ENCODE assay signal across 8 mouse cellular contexts in the genomic region with DNA sequence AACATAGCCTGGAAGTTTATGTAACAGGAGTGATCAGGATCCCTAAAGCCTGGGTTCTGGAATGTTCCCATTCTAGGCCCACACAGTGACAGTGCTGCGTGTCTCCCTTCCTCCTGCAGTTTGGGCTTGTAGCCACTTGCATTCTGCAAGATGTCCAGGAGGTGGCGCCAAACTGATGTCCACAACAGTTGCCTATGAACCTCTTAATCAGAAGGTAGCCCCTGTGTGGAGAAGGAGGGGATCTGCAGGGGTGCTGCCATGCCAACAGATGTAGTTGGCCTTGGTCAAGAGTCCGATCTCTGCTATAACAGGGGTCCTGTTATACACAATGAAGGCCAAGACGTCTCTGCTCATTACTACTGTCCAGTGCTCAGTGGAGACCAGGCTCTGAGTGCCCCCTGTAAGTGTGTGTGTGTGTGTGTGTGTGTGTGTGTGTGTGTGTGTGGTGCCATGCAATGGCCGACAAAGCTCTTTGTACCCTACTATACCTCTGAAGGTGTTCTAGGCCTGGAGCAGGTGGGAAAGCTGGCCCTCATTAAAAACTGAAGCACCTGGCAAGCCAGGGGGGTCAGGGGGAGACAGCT. TPM values are rescaled to one million over a fixed set of nuclear protein-coding genes. Genes with fewer than 3 reads are reported as not detected.
DNase-seq lines count a peak whose midpoint lies in the region; ATAC-seq lines count a peak whose summit lies in the region.

No protein-coding gene starts in this region.

- peak; percentile 74 for ATAC-seq in megakaryocyte-erythroid progenitor cell, adult 5-6 weeks (replicated peaks; ENCODE audit: low FRiP score, low TSS enrichment, poor library complexity, severe bottlenecking)

- peak; percentile 74 for DNase-seq in T-cell, adult 2 months (ENCODE audit: low spot score)
- DNase-seq in cerebellum, postnatal 10 days = peak; percentile 93 to 95
- DNase-seq in frontal cortex, postnatal 36 days (ENCODE audit: low spot score in 2 of 2) = peak; percentile 92 to 97
- peak; percentile 62 for DNase-seq in hindlimb bud, embryonic 11.5 days (ENCODE audit: extremely low spot score, low read depth, low spot score)
- peak; percentile 89 to 92 for DNase-seq in left cerebral cortex, adult 8-10 months (ENCODE audit: low spot score in 2 of 2)
- peak; percentile 87 for DNase-seq in right cerebral cortex, postnatal 14 days
- peak; percentile 88 for DNase-seq in urinary bladder, postnatal 14 days (ENCODE audit: low spot score)

RNA-seq across cellular contexts. Expression of a gene that starts 24.5 kb away (rescaled TPM):
- 100 to 1,000 TPM; 210 to 234 (median 215) TPM for total RNA-seq in left cerebral cortex, adult 8-10 months (2022)
- total RNA-seq in megakaryocyte-erythroid progenitor cell, adult 5-6 weeks (2014; fragmentation: Nextera tagmentation) = not detected in 2 replicates
- total RNA-seq in megakaryocyte-erythroid progenitor cell, adult 5-6 weeks (2017) = not detected in 2 replicates

RNA-seq across cellular contexts. Expression of a gene that starts 42.3 kb away (rescaled TPM):
- total RNA-seq in left cerebral cortex, adult 8-10 months (2022) = 100 to 1,000 TPM; 370 to 442 (median 419) TPM
- 0.59 TPM in 1 of 2 replicates, not detected in the other for total RNA-seq in megakaryocyte-erythroid progenitor cell, adult 5-6 weeks (2014; fragmentation: Nextera tagmentation)
- 0.27 and 0.47 TPM in 2 replicates for total RNA-seq in megakaryocyte-erythroid progenitor cell, adult 5-6 weeks (2017)

Comparison
In these comparisons a context has a peak if more than half of its experiments do, and no peak if none do; other contexts are left out.
1. Peak in every context shown above with its lines: DNase-seq and ATAC-seq.
2. RNA of a gene that starts 24.5 kb away (total RNA-seq): 210 to 234 TPM in left cerebral cortex, adult 8-10 months; not detected in megakaryocyte-erythroid progenitor cell, adult 5-6 weeks; every median in the first group is over 100 times any median in the second.
3. RNA of a gene that starts 42.3 kb away (total RNA-seq): 370 to 442 TPM in left cerebral cortex, adult 8-10 months; 0.27 to 0.59 TPM in megakaryocyte-erythroid progenitor cell, adult 5-6 weeks; every median in the first group is over 100 times any median in the second.